Mouse (Mus musculus): ENCODE measurements around the gene Tspan2.

Tspan2 gene

DNA sequence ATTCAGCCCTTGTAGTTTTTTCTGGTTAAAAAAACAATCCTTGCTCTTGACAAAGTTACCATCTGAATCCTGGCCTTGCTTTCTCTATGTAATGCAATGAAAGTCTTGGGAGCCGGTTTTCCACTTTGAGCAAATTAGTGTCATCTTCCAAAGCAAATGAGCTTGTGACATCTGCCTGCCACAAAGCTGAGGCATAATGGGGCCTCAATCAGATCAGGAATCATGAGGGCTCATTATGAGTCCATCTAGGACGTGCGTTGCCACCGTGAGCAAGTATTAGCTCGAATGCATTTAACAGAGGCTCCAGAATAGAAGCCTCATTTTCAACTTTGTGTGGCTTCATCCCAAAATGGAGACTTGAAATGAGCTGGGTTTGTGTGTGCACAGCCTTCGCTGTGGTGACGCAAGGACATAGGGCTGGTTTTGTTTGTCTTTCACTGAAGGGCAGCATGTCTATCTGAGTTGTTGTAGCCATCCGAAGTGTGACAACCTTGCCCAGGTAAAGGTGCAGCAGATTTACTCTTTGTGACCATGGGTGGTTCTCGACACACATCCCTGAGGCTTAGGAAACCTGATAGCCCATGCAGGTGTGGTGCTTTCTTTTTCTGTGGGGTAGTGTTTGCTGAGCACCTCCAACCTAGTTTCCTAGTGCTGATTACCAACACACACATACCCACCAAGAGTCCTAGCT is 9.6 kb downstream of the Tspan2 start:
- H3K27me3 ChIP-seq (ENCODE audit: control insufficient read depth, insufficient read depth, low read length, poor library complexity, severe bottlenecking): no peaks in the 10 kb centered on the region

DNA sequence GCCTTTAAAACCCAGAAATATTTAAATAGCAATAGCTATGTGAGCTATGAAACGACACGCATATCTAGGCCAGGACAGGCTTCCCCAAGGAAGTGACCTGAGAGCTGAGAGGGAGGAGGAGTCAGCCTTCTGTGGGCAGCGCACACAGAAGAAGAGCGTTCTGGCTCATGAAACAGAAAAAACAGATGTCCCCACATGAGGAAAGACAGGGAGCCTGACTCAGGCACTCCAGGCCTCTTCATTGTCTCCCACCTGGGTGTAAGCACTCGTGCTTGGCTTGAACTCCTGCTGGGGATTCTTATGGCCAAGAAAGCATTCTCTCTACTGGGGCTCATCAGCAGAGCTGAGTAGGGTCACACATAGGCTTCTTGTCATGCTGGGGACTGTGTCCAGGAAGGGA is 10.3 kb downstream of the Tspan2 start:
- H3K36me3 ChIP-seq (ENCODE audit: control insufficient read depth, insufficient read depth, low read length, poor library complexity, severe bottlenecking): no peaks in the 10 kb centered on the region
- H3K27me3 ChIP-seq (ENCODE audit: control insufficient read depth, insufficient read depth, low read length, poor library complexity, severe bottlenecking): no peaks in the 10 kb centered on the region
- DNase-seq (ENCODE audit: low read depth, low spot score): no peak

More for the DNA sequence above, 9.6 kb downstream of the Tspan2 start:
- no peak for DNase-seq (ENCODE audit: low read depth, low spot score)
- no peaks in the 10 kb centered on the region for H3K36me3 ChIP-seq (ENCODE audit: control insufficient read depth, insufficient read depth, low read length, poor library complexity, severe bottlenecking)

DNA sequence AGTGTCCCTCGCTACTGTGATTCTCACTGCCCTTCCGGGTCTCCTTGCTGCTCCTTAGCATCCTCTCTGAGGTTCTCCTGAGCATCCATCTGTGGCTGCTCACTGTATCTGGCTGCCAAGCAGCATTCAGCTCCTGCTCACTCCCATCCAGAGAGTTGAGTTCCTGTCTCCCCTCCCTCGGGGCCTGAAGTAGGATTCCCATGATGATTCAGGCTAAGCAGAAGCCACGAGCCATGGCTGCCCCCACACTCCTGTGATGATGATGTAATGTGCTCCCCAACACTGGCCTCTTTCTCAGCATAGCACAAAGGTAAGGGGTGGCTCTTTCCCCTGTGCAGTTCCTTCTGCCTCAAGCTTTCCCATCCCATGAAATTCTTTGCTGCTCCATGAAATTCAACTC is 11.8 kb downstream of the Tspan2 start:
- DNase-seq (ENCODE audit: low read depth, low spot score): no peak
- H3K36me3 ChIP-seq (ENCODE audit: control insufficient read depth, insufficient read depth, low read length, poor library complexity, severe bottlenecking): no peaks in the 10 kb centered on the region
- no peaks in the 10 kb centered on the region for H3K27me3 ChIP-seq (ENCODE audit: control insufficient read depth, insufficient read depth, low read length, poor library complexity, severe bottlenecking)

DNA sequence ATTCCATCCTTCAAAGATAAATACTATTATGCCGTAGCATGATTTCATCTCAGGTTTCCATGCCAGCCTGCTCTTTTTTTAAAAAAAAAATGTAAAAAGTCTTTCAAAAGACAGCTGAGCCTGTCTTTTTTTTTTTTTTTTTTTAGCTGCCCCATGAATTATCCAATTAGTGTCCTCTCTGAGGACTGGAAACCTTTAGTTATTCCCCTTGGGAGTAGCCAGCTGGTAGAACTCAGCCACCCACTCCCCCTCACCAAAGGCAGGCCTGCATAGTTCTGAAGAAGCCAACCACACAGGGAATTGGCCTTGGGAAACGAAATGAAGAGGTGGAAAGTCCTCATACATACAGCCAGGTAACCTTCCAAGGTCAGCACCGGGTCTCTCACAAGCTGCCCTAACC is 13.7 kb downstream of the Tspan2 start:
- Histone ChIP-seq H3K27me3 (ENCODE audit: control insufficient read depth, insufficient read depth, low read length, poor library complexity, severe bottlenecking) (no peaks in the 10 kb centered on the region), H3K36me3 (ENCODE audit: control insufficient read depth, insufficient read depth, low read length, poor library complexity, severe bottlenecking) (no peaks in the 10 kb centered on the region)
- no peak for DNase-seq (ENCODE audit: low read depth, low spot score)

DNA sequence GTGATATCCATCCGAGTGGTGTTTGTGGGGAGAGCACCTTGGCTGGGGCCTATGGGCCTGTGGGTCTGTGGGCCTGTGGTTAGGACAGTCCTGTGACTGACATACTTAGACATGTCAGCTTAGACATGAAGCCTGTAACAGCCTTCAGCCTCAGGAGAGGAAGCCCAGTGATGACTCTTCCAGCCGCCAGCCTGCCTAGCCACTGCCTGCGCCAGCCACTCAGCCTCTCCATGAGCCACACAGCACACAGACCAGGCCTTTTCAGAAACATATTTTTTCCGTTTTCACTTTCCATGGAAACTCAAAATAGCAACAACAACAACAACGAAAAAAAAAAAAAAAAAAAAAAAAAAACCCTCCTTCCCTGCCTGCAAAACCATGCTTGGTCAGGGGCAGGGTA is 14.4 kb downstream of the Tspan2 start:
- no peak for DNase-seq (ENCODE audit: low read depth, low spot score)
- Histone ChIP-seq H3K27me3 (ENCODE audit: control insufficient read depth, insufficient read depth, low read length, poor library complexity, severe bottlenecking) (no peaks in the 10 kb centered on the region), H3K36me3 (ENCODE audit: control insufficient read depth, insufficient read depth, low read length, poor library complexity, severe bottlenecking) (no peaks in the 10 kb centered on the region)

DNA sequence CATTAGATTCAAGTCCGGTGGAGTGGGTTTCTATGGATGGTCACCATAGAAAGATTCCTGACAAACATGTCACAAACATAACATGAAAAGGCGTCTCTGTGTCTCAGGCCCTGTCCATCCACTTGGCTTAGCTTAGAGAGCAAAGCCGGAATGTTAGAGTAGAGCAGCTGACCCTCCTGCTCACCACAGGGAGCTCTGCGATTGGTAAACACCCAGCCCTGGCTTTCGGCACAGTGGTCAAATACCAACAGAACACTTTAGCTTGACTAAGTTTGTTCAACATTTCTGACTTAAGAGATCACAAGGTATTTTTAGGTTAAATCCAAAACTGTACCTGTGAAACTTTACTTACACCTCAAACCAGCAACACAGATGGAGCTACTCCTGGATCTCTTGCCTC is 16.8 kb downstream of the Tspan2 start:
- H3K36me3 ChIP-seq (ENCODE audit: control insufficient read depth, insufficient read depth, low read length, poor library complexity, severe bottlenecking): no peaks in the 10 kb centered on the region
- DNase-seq (ENCODE audit: low read depth, low spot score): no peak
- H3K27me3 ChIP-seq (ENCODE audit: control insufficient read depth, insufficient read depth, low read length, poor library complexity, severe bottlenecking): no peaks in the 10 kb centered on the region

DNA sequence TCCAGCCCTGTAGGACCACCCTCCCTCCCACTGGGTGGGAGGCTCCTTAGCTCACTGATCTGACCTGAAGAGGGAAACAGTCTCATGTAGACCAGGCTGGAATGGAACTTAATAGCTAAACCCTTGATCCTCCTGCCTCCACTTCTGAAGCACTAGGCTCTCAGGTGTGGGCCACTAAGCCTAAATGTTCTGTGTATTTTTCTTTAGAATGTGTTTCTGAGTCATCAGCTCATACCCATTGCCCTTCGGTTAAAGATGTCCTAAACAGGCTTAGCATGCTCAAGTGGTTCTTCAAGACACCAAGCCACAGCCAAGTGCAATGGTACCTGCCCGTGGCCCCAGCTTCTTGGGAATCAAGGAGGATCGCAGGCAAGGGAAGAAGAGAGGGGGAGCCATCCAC is 17.2 kb downstream of the Tspan2 start:
- H3K27me3 ChIP-seq (ENCODE audit: control insufficient read depth, insufficient read depth, low read length, poor library complexity, severe bottlenecking): no peaks in the 10 kb centered on the region
- H3K36me3 ChIP-seq (ENCODE audit: control insufficient read depth, insufficient read depth, low read length, poor library complexity, severe bottlenecking): no peaks in the 10 kb centered on the region

DNA sequence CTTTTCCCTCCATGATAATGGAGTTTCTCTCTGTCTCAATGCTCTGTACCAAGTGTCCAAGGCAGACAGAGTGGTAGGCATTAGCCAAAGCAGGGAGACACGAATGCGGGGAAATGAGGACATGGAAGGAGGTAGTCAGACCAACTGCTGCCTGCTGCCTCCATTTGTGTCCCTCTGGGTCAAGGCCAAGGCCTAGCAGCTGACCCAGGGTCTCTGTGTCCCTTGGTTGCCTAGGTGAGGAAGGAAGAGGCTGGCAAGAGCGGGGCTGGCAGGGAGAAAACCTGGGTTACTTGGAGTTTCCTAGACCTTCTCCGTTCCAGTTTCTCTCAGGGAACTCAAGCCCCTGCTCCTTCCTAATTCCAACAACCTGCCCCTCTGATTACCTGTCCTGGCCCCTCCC is 17.7 kb downstream of the Tspan2 start:
- Histone ChIP-seq H3K36me3 (ENCODE audit: control insufficient read depth, insufficient read depth, low read length, poor library complexity, severe bottlenecking) (no peaks in the 10 kb centered on the region), H3K27me3 (ENCODE audit: control insufficient read depth, insufficient read depth, low read length, poor library complexity, severe bottlenecking) (no peaks in the 10 kb centered on the region)
- no peak for DNase-seq (ENCODE audit: low read depth, low spot score)

More for the DNA sequence above, 17.2 kb downstream of the Tspan2 start:
- no peak for DNase-seq (ENCODE audit: low read depth, low spot score)

DNA sequence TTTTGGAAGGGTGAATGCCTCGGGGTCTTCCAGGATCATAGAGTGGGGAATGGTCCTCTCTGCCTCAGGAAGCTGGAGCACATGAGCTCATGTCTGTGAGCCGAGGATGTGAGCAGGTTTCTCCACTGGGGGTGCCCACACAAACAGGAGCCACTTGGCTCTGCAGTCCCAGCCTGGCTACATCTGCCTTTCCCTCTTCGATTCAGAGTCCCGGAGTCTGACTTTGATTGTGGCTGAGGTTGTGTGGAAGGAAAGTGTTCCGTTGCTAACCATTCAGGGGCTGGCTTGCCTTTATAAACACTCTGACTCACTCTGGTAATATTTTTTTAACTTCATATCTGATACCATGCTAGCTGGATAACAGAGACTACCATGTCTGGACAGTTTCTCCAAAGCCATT is 18.1 kb downstream of the Tspan2 start:
- no peaks in the 10 kb centered on the region for H3K36me3 ChIP-seq (ENCODE audit: control insufficient read depth, insufficient read depth, low read length, poor library complexity, severe bottlenecking)
- H3K27me3 ChIP-seq (ENCODE audit: control insufficient read depth, insufficient read depth, low read length, poor library complexity, severe bottlenecking): no peaks in the 10 kb centered on the region
- no peak for DNase-seq (ENCODE audit: low read depth, low spot score)

DNA sequence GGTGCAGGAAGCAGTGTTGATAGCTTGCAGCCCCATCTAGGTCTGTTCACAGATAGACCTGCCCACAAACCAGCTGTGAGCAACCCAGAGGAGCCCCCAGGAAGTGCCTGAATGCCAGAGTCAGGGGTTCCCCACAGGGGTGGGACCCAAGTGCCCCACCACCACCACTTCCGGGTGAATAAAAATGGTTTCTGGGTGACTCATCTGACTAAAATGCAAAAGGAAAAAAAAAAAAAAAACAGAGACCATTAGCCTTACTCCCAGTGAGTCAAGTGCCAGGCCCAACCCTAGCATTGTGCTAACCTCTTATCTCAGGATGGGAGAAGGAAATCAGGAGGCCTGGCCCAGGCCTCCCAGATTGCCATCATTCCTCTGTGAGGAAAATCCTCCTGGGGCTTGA is 21.5 kb downstream of the Tspan2 start:
- peak; percentile 44 for DNase-seq (ENCODE audit: low read depth, low spot score)
- Histone ChIP-seq H3K36me3 (ENCODE audit: control insufficient read depth, insufficient read depth, low read length, poor library complexity, severe bottlenecking) (0 out of 2 replicates have a peak, but pooled peaks cover 2% of the 10 kb centered on the region), H3K27me3 (ENCODE audit: control insufficient read depth, insufficient read depth, low read length, poor library complexity, severe bottlenecking) (no peaks in the 10 kb centered on the region)

DNA sequence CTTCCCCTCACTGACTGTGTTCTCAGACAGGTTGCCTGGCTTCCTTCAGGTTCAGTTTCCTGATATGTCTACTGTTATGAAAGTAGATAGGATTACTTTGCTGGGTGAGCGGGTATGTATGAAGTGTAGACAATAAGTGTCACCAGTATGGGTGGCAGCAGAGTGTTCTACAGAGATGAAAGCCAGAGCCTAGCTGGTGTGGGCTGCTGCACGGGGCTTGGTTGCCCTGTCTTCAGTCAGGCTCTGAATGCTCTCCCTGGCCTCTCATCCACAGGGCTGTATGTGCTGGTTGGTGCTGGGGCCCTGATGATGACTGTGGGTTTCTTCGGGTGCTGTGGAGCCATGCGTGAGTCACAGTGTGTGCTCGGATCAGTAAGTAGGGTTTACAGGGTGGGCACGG is 22.7 kb downstream of the Tspan2 start:
- no peak for DNase-seq (ENCODE audit: low read depth, low spot score)
- H3K36me3 ChIP-seq (ENCODE audit: control insufficient read depth, insufficient read depth, low read length, poor library complexity, severe bottlenecking): peaks cover 4% of the 10 kb centered on the region; the same call in 1 of the 2 replicates
- no peaks in the 10 kb centered on the region for H3K27me3 ChIP-seq (ENCODE audit: control insufficient read depth, insufficient read depth, low read length, poor library complexity, severe bottlenecking)

DNA sequence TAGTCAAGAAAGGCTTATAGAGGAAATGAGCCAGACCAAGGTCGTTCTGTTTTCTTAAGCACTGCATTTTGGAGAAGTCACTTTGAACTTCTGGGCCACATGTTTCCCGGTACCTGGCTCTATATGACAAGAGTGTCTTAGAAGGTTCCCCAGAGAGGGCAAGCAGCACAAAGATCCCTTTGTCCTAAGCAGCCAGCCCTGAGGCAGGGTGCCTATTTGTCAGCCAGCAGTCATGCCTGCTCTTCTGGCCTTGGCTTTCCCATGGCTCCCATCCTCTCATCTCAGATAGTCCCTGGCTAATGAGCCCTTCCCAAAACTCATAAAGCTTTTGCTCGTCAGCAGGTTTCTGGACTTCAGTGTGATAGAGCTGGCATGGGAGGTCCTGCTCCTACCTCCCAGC is 25.9 kb downstream of the Tspan2 start:
- peaks cover 4% of the 10 kb centered on the region; the same call in 1 of the 2 replicates for H3K36me3 ChIP-seq (ENCODE audit: control insufficient read depth, insufficient read depth, low read length, poor library complexity, severe bottlenecking)
- DNase-seq (ENCODE audit: low read depth, low spot score): no peak

DNA sequence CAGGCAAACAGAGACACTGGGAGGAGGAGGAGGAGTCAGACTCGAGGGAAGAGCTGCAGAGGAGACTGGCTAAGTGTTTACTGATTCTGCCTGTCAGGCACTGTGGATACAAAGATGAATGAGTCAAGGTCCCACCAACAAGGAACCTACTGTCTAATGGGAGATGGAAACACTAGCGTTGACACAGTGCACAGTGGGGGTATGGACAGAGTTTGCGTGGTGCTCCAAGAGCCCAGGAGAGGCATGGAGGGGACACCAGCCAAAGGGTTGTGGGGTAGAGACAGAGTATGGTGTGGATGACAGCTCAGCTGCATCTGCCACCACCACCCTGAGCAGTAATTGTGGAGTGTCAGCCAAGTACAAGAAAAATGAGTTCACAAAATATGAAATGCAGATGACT is 28.1 kb downstream of the Tspan2 start:
- DNase-seq (ENCODE audit: low read depth, low spot score): no peak
- Histone ChIP-seq H3K36me3 (ENCODE audit: control insufficient read depth, insufficient read depth, low read length, poor library complexity, severe bottlenecking) (peaks cover 4% of the 10 kb centered on the region; the same call in 1 of the 2 replicates), H3K27me3 (ENCODE audit: control insufficient read depth, insufficient read depth, low read length, poor library complexity, severe bottlenecking) (no peaks in the 10 kb centered on the region)

More for the DNA sequence above, 25.9 kb downstream of the Tspan2 start:
- no peaks in the 10 kb centered on the region for H3K27me3 ChIP-seq (ENCODE audit: control insufficient read depth, insufficient read depth, low read length, poor library complexity, severe bottlenecking)

DNA sequence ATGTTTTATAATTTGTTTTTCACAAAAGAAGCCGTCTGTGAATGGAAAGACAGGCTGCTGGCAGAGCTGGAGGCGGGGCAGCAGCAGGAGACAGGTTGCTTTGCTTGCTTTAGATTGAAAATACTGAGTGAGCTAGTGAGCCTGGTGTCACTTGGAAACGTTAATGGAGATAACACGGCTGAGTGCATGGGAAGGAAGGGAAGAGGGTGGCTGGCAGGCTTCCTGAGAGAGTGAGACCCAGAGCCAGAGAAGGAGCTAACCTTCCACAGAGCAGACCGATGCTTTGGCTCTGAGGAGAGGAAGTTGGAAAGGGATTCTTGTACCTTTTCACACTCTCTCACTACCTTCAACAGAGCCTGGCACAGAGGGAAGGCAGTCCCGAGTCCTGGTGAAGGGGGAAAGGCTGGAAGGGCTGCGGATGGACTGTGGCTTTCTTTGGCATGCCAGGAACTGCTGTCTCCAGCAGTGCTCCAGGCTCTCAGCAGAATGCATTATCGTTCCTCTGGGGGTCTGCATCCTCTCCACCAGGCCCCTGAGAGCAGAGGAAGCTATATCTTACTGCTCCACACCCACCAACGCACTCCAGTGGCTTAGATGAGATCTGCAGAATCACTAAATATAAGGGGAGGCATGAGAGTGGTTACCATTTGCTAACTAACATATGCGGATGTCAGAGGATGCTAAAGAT is 29.5 kb downstream of the Tspan2 start:
- DNase-seq (ENCODE audit: low read depth, low spot score): no peak
- no peaks in the 10 kb centered on the region for H3K27me3 ChIP-seq (ENCODE audit: control insufficient read depth, insufficient read depth, low read length, poor library complexity, severe bottlenecking)
- peaks cover 2% of the 10 kb centered on the region; the same call in 1 of the 2 replicates for H3K36me3 ChIP-seq (ENCODE audit: control insufficient read depth, insufficient read depth, low read length, poor library complexity, severe bottlenecking)

DNA sequence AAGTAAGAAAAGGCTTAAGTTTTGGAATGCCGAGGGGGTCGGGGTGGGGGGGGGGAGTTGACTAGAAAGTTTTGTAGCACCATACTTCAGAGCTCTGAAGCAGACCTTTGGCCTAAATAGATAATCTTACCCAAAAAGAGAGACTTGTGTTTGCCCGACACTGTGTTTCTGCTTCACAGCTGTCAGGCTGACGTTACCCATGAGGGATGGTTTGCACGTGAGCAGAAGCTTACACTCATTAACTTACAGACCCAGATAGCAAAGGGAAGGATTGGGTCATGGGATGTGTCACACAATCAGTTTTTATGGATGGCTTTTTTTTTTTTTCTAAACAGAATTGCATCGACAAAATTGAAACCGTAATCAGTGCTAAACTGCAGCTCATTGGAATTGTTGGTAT is 30.5 kb downstream of the Tspan2 start:
- H3K27me3 ChIP-seq (ENCODE audit: control insufficient read depth, insufficient read depth, low read length, poor library complexity, severe bottlenecking): no peaks in the 10 kb centered on the region

More for the DNA sequence above, 30.5 kb downstream of the Tspan2 start:
- no peak for DNase-seq (ENCODE audit: low read depth, low spot score)
- H3K36me3 ChIP-seq (ENCODE audit: control insufficient read depth, insufficient read depth, low read length, poor library complexity, severe bottlenecking): peaks cover 4% of the 10 kb centered on the region; the same call in 1 of the 2 replicates
